Mouse (Mus musculus): ENCODE measurements at regions not wholly inside any gene's neighbourhood (a gene's known extent, or its start where the extent isn't known, plus 50 kb on each side); places are given as distances from the start of the nearest gene placed in this dataset.
A peak's percentile ranks its signal among the peaks of the same experiment; 100 is the strongest.

GRCm38 (mm10) chr3:52758561-52758960 lies 258.5 kb downstream of the Cog6 start:
- ATAC-seq (ENCODE audit: low TSS enrichment): peak; percentile 91

- ATAC-seq (ENCODE audit: low TSS enrichment): no peak
Measured at GRCm38 (mm10) chr3:52756816-52757215, 260.2 kb downstream of the Cog6 start.

DNA sequence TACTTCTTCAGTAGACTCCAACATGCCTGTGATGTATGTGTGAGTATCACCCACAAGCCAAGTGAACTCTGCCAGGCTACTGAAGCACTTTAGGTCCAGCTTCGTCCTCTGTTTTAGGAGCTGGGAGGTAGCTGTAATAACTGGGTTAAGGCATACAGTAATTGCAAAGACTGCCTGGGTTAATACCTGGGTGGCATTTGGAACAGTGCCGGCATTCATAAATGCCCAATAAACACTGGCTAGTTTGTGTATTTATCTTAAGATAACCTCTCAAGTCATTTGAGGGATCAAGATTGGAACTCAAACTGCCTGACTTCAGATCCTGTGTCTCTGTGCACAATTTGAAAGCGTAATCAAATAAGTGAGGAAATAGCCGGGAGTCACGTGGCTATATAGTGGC lies 261.0 kb downstream of the Cog6 start:
- no peak for ATAC-seq (ENCODE audit: low TSS enrichment)

- no peak for ATAC-seq (ENCODE audit: low TSS enrichment)
Measured at GRCm38 (mm10) chr3:52754978-52755377, 262.1 kb downstream of the Cog6 start.

DNA sequence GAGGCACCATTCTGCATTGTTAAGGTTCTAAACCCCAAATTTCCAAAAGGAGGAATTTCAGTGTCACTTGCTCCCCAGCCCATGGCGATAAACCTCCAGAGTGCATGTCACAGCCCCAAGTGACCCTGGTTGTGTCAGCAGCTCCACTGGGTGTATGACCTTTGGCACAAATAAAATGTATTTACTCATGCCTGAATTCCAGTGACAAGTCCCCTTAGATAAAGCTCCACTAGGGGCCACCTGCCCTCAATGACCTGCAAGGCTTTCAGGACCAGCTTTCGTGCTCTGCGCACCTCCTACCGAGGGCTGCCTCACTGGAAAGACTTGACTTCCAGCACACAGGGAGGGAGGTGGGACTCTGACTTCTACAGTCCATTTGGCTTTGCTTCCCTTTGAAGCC lies 262.6 kb downstream of the Cog6 start:
- no peak for ATAC-seq (ENCODE audit: low TSS enrichment)

DNA sequence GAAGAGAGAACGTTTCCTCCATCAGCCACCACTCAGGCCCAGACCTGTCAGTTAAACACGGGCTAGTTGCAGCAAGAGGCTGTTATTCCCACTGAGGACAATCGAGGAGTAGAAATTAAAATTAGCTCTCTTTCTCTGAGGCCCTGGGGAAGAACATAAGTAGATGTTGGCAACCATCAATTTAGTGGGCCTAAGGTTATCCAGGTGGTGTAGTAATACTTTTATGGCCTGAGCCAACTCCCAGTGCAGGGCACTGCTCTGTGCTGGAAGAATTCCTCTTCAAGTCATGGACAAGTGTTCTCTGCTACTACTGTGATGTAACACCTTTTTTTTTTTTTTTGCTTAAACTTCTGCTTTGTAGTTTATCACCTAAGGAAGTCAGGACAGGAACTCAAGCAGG lies 270.1 kb downstream of the Cog6 start:
- no peak for ATAC-seq (ENCODE audit: low TSS enrichment)

DNA sequence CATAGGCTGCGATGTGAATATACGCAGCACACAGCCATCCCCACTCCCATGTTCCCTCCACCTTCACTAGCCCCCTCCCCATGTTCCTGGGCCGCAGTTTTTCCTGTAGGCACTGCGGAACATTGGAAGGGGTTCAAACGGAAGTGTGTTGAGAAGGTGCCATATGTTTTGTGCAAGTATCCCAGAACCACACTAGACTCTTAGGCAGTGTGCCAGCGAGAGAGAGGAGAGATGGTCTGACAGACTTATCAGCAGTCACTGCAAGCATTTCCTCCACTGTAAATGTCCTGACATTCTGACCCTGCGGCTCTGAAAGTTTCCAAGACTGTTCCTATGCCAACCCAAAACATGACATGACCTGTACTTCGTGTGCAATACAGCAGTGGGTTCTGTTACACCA lies 272.7 kb downstream of the Cog6 start:
- ATAC-seq (ENCODE audit: low TSS enrichment): no peak

GRCm38 (mm10) chr3:52740466-52741026 lies 276.5 kb downstream of the Cog6 start:
- no peak for ATAC-seq (ENCODE audit: low TSS enrichment)

GRCm38 (mm10) chr3:52739526-52739925 lies 277.5 kb downstream of the Cog6 start:
- ATAC-seq (ENCODE audit: low TSS enrichment): no peak

GRCm38 (mm10) chr3:52738386-52738785 lies 278.7 kb downstream of the Cog6 start:
- ATAC-seq (ENCODE audit: low TSS enrichment): no peak

- peak; percentile 65 for ATAC-seq (ENCODE audit: low TSS enrichment)
Measured at GRCm38 (mm10) chr3:52735939-52736338, 281.1 kb downstream of the Cog6 start.

GRCm38 (mm10) chr3:52731941-52732340 lies 285.1 kb downstream of the Cog6 start:
- no peak for ATAC-seq (ENCODE audit: low TSS enrichment)

DNA sequence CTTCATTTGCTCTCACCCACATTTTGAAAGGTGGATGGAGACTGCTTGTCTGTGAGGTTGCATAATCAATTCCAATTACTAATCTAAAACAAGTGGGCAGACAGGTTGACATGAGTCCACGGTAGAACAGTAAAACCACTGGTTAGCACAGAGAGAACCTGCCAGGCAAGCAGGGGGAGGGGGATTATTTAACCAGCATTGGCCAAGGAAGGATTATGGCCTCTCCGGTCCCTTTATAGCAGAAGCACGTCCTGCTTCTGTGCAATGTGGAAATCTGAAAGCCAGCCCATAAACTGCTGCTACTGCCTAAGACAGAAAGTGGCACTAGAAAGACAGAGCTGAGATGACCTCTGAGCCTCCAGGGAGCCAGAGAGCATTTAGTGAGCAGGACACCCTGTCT lies 285.5 kb downstream of the Cog6 start:
- no peak for ATAC-seq (ENCODE audit: low TSS enrichment)

- ATAC-seq (ENCODE audit: low TSS enrichment): no peak
Measured at GRCm38 (mm10) chr3:52729731-52730130, 287.3 kb downstream of the Cog6 start.

- ATAC-seq (ENCODE audit: low TSS enrichment): no peak
Measured at GRCm38 (mm10) chr3:52728860-52729259, 288.2 kb downstream of the Cog6 start.

DNA sequence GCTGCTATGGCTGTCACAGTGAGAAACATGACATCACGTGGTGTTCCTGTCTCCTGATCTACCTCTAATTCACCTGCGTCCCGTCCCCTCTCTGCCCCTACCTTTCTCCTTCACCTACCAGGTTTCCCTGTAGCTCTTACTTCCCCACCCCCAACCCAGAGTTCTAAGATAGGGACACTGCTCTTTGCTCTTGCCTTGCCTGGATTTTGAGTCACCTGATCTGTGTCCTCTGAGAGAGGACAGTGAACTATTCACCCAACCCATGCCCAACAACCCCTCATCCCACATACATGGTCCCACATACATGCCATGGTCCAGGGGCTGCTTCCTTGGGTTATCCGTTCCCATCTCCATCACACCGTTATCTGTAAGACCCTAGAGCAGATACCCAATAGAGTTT lies 288.6 kb downstream of the Cog6 start:
- no peak for ATAC-seq (ENCODE audit: low TSS enrichment)

DNA sequence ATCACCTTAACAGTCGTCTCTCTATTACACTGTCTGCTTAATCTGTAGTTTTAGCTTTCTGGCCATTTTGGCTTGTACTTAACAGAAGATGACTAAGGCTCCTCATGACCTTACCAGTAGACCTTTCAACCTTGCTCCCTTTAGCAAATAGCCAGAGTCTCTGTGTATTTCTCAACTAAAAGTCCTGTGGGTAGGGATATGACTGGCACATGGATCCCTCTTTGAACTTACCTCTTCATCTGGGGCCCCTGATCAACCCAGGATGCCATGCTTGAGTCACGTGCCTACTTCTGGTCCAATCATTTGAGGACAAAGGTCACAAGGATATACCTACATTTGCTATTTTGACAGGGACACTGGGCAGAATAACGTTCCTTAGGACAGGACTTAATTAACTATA lies 292.7 kb downstream of the Cog6 start:
- ATAC-seq (ENCODE audit: low TSS enrichment): no peak

DNA sequence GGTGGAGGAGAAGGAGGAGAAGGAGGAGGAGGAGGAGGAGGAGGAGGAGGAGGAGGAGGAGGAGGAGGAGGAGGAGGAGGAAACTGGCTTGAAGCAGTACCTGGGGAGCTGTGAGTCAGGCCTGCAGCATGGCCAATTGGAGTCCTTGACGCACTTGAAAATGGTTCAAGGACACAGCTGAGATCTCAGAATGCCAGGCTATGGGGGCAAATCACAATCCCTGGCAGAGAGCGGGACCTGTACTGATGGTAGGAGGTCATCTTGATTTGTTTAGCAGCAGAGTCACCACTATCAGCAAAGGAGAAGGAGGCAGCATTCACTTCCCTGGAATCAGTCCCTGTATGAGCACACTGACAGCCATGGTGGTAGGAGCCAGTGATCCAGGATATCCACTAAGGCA lies 294.1 kb downstream of the Cog6 start:
- ATAC-seq (ENCODE audit: low TSS enrichment): no peak

DNA sequence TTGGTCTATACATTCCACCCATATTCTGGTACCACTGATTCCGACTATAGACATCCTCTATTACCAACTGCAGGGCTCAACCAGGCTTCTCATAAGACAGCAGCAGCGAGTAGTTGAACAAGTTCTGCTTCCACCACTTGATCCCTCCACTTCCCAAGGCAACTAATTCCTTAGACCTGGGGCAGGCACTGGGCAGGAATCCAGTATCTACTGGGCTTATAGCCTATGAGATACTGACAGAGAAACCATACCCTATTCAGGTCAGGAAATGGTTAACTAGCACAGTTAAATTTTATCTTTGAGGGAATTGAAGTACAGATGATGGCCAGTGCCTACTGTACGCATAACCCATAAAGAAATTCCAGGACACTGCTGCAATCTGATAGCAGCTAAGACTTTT lies 297.9 kb downstream of the Cog6 start:
- ATAC-seq (ENCODE audit: low TSS enrichment): no peak

GRCm38 (mm10) chr3:52717324-52717723 lies 299.7 kb downstream of the Cog6 start:
- no peak for ATAC-seq (ENCODE audit: low TSS enrichment)

GRCm38 (mm10) chr3:52712151-52712550 lies 304.9 kb downstream of the Cog6 start:
- ATAC-seq (ENCODE audit: low TSS enrichment): 0 out of 2 replicates have a peak, but pooled peaks have one; percentile 44

DNA sequence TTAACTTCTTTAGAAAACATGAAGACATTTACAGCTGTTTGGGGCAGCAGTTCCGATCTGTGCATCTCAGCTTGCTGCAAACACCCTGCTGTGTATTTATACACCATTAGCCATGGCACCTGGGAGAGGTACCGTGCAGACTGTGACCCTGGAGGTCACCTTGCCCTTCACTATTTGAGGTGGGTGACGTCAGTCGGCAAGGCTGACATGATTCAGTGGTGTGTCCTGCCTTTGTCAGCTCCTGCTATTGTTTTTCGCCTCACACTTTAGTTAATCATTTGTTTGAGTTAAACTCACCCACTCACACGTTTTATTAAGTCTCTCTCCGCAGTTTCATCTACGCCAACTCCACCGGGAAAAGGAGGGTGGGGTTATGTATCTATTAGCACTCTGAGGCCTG lies 305.9 kb downstream of the Cog6 start:
- no peak for ATAC-seq (ENCODE audit: low TSS enrichment)

GRCm38 (mm10) chr3:52708746-52709145 lies 308.3 kb downstream of the Cog6 start:
- no peak for ATAC-seq (ENCODE audit: low TSS enrichment)

DNA sequence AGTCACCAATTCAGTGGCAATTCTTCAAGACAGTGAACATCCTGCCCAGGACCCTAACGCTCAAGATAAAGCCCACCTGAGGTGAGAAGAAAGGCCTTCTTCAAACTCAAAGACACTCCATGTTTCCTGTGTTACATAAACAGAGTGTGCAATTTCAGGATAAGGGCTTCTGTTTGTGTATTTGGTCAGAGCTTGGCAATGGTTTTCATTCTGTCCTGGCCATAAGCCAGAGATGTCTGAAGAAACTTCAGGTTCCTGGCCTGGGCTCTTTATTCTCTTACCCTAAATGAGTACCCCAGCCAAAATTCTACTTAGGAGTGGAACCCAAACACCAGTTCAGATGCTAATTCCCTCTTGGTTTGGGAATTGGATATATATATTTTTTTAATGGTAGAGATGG lies 308.7 kb downstream of the Cog6 start:
- no peak for ATAC-seq (ENCODE audit: low TSS enrichment)

- no peak for ATAC-seq (ENCODE audit: low TSS enrichment)
Measured at GRCm38 (mm10) chr3:52706626-52707025, 310.4 kb downstream of the Cog6 start.

All from frontal cortex, adult (tissue).